Mouse (Mus musculus): ENCODE results near the gene Gjb2. TPM values are rescaled to one million over a fixed set of nuclear protein-coding genes. Genes with fewer than 3 reads are reported as not detected.

The Gjb2 gene
- 0.08 TPM for polyA plus RNA-seq (2014; fragmentation: Illumina TruSeq; extraction: RNeasy Lipid Tissue Mini Kit (QIAGEN cat#74804); ENCODE audit: low read depth, low replicate concordance)

DNA sequence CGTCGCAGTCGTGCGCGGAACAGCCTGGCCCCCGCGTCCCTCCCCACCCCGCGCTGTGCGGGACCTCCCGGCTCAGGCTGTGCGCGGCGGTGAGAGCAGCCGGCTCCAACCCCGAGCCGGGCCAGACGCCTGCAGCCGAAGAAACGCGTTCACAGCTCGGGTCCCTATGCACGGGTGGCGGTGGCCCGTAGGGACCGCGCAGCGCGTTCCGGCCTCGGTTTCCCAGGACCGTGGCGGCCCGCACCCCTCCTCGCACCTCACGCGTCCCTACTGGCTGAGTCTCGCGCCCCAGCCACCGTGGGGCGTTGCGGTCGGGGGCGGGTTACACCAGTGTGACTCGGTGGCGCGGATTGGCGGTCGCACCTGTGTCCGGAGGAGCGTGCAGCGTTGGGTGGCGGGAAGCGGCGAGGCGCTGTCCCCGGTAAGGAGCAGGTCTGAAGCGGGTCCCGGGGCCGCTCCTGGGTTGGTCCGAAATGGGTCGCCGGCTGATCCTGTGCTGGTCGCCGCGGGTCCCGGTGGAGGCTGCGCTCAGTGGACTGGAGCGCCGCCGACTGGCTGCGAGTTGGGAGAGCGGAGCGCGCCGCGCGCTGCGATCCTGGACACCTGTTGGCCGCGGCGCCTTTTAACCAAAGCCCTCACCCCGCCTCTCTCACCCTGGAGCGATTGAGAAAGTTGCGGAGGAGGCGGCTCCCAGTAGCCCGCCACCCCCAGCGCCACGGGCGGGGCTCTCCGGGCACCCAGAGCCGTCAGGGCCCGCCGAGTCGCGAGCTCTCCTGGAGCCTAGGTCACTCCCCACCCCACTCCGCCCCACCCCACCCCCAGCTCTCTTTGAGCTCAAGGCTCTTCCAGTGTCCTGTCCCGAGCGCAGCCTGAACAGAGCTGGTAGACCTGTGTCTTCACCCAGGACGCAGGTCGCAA is at the start of gene Gjb2:
Gjb2 (minus strand) TSS at position 597 of the 918 bp plus-strand sequence.

DNA sequence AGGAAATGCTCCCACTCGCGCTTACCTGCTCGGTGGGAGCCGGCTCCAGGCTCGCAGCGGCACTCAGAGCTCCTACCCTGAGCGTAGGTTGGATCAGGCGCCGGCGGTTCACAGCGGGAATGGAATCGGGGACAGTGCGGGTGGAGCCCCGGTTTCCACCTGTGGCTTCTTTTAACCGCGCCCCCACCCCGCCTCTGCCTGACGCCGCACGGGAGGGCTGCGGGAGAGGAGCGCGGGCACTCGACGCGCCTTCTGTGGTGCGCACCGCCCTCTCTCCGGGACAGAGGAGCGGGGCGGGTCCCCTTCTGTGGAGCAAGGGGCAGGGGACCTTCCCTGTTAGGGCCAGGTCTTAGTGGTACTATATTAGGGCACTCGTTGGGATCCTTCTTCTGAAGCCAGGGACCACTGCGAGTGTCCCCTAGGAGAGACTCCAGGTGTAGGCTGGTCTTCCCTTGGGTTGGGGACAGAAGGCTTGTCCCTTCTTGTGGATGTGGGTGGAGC is 28.7 kb upstream of the Gjb2 start, which contains the start of gene Gjb6:
Gjb6 (minus strand) TSS at position 451 of the 501 bp plus-strand sequence.

DNA sequence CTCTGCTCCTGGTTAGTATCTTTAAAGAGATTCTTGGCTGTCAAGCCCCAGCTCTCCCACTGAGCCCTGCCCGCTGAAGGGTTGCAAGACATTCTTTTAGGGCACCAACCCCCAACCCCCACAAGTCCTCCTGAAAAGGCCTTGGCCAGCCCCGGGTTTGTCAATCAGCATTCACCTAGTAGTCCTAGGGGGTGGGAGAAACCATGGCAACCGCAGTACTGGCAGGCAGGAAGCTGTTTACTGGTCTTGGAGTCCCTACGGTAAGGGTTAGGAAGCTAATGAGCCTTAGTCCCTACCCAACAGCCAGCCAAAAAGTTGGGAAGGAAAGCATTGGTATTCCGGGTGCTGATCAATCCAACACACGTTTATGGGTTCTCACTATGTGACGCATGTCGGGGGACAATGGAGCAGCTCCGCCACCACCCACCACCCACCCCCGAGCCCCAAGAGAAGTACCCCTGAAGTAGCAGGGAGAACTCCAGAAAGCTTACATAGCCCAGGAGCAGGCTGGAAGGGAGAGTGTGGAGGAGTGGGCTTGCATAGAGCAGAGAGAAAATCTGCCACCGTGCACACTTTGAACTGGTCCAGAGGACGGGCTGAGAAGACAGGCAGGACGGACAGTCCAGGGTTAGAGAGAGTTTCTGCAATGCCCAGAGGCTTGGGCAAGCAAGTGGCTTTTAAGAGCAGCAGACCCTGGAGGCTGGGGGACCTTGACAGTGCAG is 11.5 kb upstream of the Gjb2 start, which contains the start of gene Gm4491:
Gm4491 (minus strand) TSS at position 61 of the 722 bp plus-strand sequence.

DNA sequence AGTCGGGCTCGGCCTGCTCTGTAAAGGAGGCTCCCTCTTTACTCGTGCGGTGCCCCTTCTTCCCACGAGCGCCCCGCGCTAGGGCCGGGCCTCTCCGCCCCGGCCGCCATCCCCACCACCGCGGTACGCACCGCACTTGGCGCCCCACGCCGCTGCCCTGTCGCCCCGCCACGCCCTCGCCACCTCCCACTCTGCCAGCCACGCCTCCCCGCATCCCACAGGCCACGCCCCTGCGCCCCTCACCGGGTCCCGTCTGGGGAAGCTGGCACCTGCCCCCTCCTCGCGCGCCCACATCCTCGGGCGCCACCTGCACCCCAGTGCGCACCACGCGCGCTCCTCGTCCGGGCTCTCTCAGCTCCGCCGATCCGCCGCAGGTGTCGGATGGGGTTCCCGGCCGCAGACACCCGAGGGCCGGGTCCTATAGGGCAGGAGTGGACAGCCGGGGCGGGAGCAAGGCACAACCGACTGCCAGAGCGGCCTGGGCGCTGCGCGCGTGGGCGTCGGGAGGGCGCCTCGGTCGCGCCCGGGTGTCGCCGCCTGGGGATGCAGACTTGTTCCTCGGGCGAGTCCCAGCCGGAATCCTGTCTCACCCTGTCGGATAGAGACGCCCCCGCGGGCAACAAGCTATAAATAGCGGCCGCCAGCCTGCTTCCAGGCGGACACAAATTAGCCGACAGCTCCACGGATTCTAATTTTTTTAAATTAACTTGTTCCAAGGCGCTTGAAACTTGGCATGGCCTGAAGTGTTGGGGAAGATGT is 46.8 kb downstream of the Gjb2 start, which contains the start of gene Gja3:
Gja3 (minus strand) TSS at position 538 of the 759 bp plus-strand sequence.

Other genes with a start within 250 kb of the Gjb2 start
- 221 TPM for gene Zmym2, start 218.0 kb downstream of the Gjb2 start, polyA plus RNA-seq (2014; fragmentation: Illumina TruSeq; extraction: RNeasy Lipid Tissue Mini Kit (QIAGEN cat#74804); ENCODE audit: low read depth, low replicate concordance)
- gene Gja3, start 46.6 kb downstream of the Gjb2 start, polyA plus RNA-seq (2014; fragmentation: Illumina TruSeq; extraction: RNeasy Lipid Tissue Mini Kit (QIAGEN cat#74804); ENCODE audit: low read depth, low replicate concordance): not detected
- not detected for gene Gm4491, start 11.2 kb upstream of the Gjb2 start, polyA plus RNA-seq (2014; fragmentation: Illumina TruSeq; extraction: RNeasy Lipid Tissue Mini Kit (QIAGEN cat#74804); ENCODE audit: low read depth, low replicate concordance)
- gene Gjb6, start 28.9 kb upstream of the Gjb2 start, polyA plus RNA-seq (2014; fragmentation: Illumina TruSeq; extraction: RNeasy Lipid Tissue Mini Kit (QIAGEN cat#74804); ENCODE audit: low read depth, low replicate concordance): not detected

Measured in testis, adult 10 weeks (tissue).